Mouse (Mus musculus) mesoderm, embryonic 11.5 days (tissue): ENCODE measurements around the gene Marcksl1.
A peak's percentile ranks its signal among the peaks of the same experiment; 100 is the strongest.

Source experiments
- DNase-seq: peaks from one replicate; pipeline ENCODE4 v3.0.0-alpha.2; 2012; ENCODE audit warnings: low read depth, low spot score

The Marcksl1 gene

GRCm38 (mm10) chr4:129513086-129513767 is at the start of gene Marcksl1:
Gene Marcksl1, plus strand, starts transcription at chr4:129513581.
- DNase-seq, result peak; percentile 91

- no peak for DNase-seq
Observed at GRCm38 (mm10) chr4:129464286-129464815, 49.0 kb upstream of the Marcksl1 start.

- DNase-seq, result no peak
Observed at GRCm38 (mm10) chr4:129476047-129476446, 37.3 kb upstream of the Marcksl1 start.

- DNase-seq, result no peak
Observed at GRCm38 (mm10) chr4:129479863-129480262, 33.5 kb upstream of the Marcksl1 start.

- DNase-seq, result no peak
Observed at GRCm38 (mm10) chr4:129481090-129481489, 32.3 kb upstream of the Marcksl1 start.

- DNase-seq, result peak; percentile 59
Observed at GRCm38 (mm10) chr4:129490972-129491880, 22.2 kb upstream of the Marcksl1 start, which contains the start of the genes Tssk3 and Fam229a. Gene Tssk3, minus strand, starts transcription at chr4:129491022. Gene Fam229a, plus strand, starts transcription at chr4:129491190.

GRCm38 (mm10) chr4:129494681-129495080 is 18.7 kb upstream of the Marcksl1 start:
- no peak for DNase-seq

GRCm38 (mm10) chr4:129495672-129496562 is 17.5 kb upstream of the Marcksl1 start:
- no peak for DNase-seq

GRCm38 (mm10) chr4:129496631-129497030 is 16.8 kb upstream of the Marcksl1 start:
- no peak for DNase-seq

- no peak for DNase-seq
Observed at GRCm38 (mm10) chr4:129498941-129499340, 14.4 kb upstream of the Marcksl1 start.

- DNase-seq, result no peak
Observed at GRCm38 (mm10) chr4:129500017-129500416, 13.4 kb upstream of the Marcksl1 start.

- DNase-seq, result peak; percentile 87
Observed at GRCm38 (mm10) chr4:129500607-129501566, 12.5 kb upstream of the Marcksl1 start.

GRCm38 (mm10) chr4:129502327-129502888 is 11.0 kb upstream of the Marcksl1 start:
- no peak for DNase-seq

GRCm38 (mm10) chr4:129502901-129503444 is 10.4 kb upstream of the Marcksl1 start:
- DNase-seq, result no peak

- DNase-seq, result no peak
Observed at GRCm38 (mm10) chr4:129505511-129505910, 7.9 kb upstream of the Marcksl1 start.

- no peak for DNase-seq
Observed at GRCm38 (mm10) chr4:129507434-129508236, 5.7 kb upstream of the Marcksl1 start.

GRCm38 (mm10) chr4:129508237-129508515 is 5.2 kb upstream of the Marcksl1 start:
- no peak for DNase-seq

GRCm38 (mm10) chr4:129508834-129509600 is 4.4 kb upstream of the Marcksl1 start:
- no peak for DNase-seq
